Mouse (Mus musculus) cerebellum, adult 11 months (tissue): ENCODE results near the gene Ghitm.
A peak's percentile ranks its signal among the peaks of the same experiment; 100 is the strongest.
"Not testable (repeated sequence)": the region's sequence is repeated elsewhere in the genome, so short reads cannot be mapped to it uniquely, and the experiment has no call there.

Experiments
- DNase-seq: peaks from one replicate; pipeline ENCODE4 v3.0.0; 2022

The Ghitm gene

GRCm38 (mm10) chr14:37135127-37135593 lies at the start of gene Ghitm:
Ghitm (minus strand) TSS chr14:37135272.
- peak; percentile 96 for DNase-seq

- no peak for DNase-seq
These were observed 49.8 kb upstream of the Ghitm start for GRCm38 (mm10) chr14:37184871-37185270.

GRCm38 (mm10) chr14:37174484-37174883 lies 39.4 kb upstream of the Ghitm start:
- DNase-seq, result no peak

GRCm38 (mm10) chr14:37165266-37165926 lies 30.3 kb upstream of the Ghitm start:
- DNase-seq, result no peak

- no peak for DNase-seq
These were observed 29.4 kb upstream of the Ghitm start for GRCm38 (mm10) chr14:37164392-37165032.

GRCm38 (mm10) chr14:37163277-37163956 lies 28.3 kb upstream of the Ghitm start:
- no peak for DNase-seq

- DNase-seq, result no peak
These were observed 19.3 kb upstream of the Ghitm start for GRCm38 (mm10) chr14:37154391-37154790.

GRCm38 (mm10) chr14:37139051-37139710 lies 4.1 kb upstream of the Ghitm start:
- DNase-seq, result no peak

- not testable (repeated sequence) for DNase-seq
These were observed 2.5 kb upstream of the Ghitm start for GRCm38 (mm10) chr14:37137596-37137995.

- no peak for DNase-seq
These were observed 1.0 kb upstream of the Ghitm start for GRCm38 (mm10) chr14:37136110-37136509.

- no peak for DNase-seq
These were observed 599 bp upstream of the Ghitm start for GRCm38 (mm10) chr14:37135671-37136070.

GRCm38 (mm10) chr14:37134304-37135126 lies 557 bp downstream of the Ghitm start:
- DNase-seq, result no peak

GRCm38 (mm10) chr14:37127652-37128051 lies 7.4 kb downstream of the Ghitm start:
- peak; percentile 13 for DNase-seq

- DNase-seq, result no peak
These were observed 15.8 kb downstream of the Ghitm start for GRCm38 (mm10) chr14:37119233-37119632.

- DNase-seq, result no peak
These were observed 21.1 kb downstream of the Ghitm start, which contains the start of gene 2610528A11Rik for GRCm38 (mm10) chr14:37113922-37114321. 2610528A11Rik (minus strand) TSS chr14:37114022.

GRCm38 (mm10) chr14:37112931-37113330 lies 22.1 kb downstream of the Ghitm start:
- no peak for DNase-seq

GRCm38 (mm10) chr14:37111371-37111770 lies 23.7 kb downstream of the Ghitm start:
- DNase-seq, result no peak

- DNase-seq, result no peak
These were observed 24.6 kb downstream of the Ghitm start for GRCm38 (mm10) chr14:37110456-37110855.

GRCm38 (mm10) chr14:37109975-37110374 lies 25.1 kb downstream of the Ghitm start:
- no peak for DNase-seq

GRCm38 (mm10) chr14:37109460-37109859 lies 25.6 kb downstream of the Ghitm start:
- no peak for DNase-seq

GRCm38 (mm10) chr14:37105846-37106245 lies 29.2 kb downstream of the Ghitm start:
- DNase-seq, result no peak

GRCm38 (mm10) chr14:37104747-37105146 lies 30.3 kb downstream of the Ghitm start:
- no peak for DNase-seq
